Mouse (Mus musculus): ENCODE results near the gene Gm6871.
"Not testable (repeated sequence)": the region's sequence is repeated elsewhere in the genome, so short reads cannot be mapped to it uniquely, and the experiment has no call there.

Gene Gm6871

GRCm38 (mm10) chr7:41573562-41573961, at the start of gene Gm6871:
Gm6871 (minus strand) TSS chr7:41573662.
- DNase-seq (ENCODE audit: inconsistent ontology term), result not testable (repeated sequence)

- DNase-seq (ENCODE audit: inconsistent ontology term), result not testable (repeated sequence)
These were observed 42.8 kb upstream of the Gm6871 start for GRCm38 (mm10) chr7:41616241-41616640.

GRCm38 (mm10) chr7:41611654-41612053, 38.2 kb upstream of the Gm6871 start:
- no peak for DNase-seq (ENCODE audit: inconsistent ontology term)

- DNase-seq (ENCODE audit: inconsistent ontology term), result peak; percentile 17
These were observed 26.6 kb upstream of the Gm6871 start for GRCm38 (mm10) chr7:41599932-41600548.

- peak; percentile 96 for DNase-seq (ENCODE audit: inconsistent ontology term)
These were observed 25.8 kb upstream of the Gm6871 start, which contains the start of gene 2610021A01Rik for GRCm38 (mm10) chr7:41599034-41599813. 2610021A01Rik (plus strand) TSS chr7:41599230.

GRCm38 (mm10) chr7:41598615-41599014, 25.2 kb upstream of the Gm6871 start:
- no peak for DNase-seq (ENCODE audit: inconsistent ontology term)

GRCm38 (mm10) chr7:41587831-41588230, 14.4 kb upstream of the Gm6871 start:
- DNase-seq (ENCODE audit: inconsistent ontology term), result not testable (repeated sequence)

GRCm38 (mm10) chr7:41582028-41582427, 8.6 kb upstream of the Gm6871 start:
- DNase-seq (ENCODE audit: inconsistent ontology term), result no peak

GRCm38 (mm10) chr7:41577956-41578355, 4.5 kb upstream of the Gm6871 start:
- DNase-seq (ENCODE audit: inconsistent ontology term), result no peak

GRCm38 (mm10) chr7:41560681-41561080, 12.8 kb downstream of the Gm6871 start:
- DNase-seq (ENCODE audit: inconsistent ontology term), result no peak

GRCm38 (mm10) chr7:41512672-41513071, 60.8 kb downstream of the Gm6871 start:
- no peak for DNase-seq (ENCODE audit: inconsistent ontology term)

GRCm38 (mm10) chr7:41512207-41512606, 61.3 kb downstream of the Gm6871 start:
- DNase-seq (ENCODE audit: inconsistent ontology term), result no peak

- DNase-seq (ENCODE audit: inconsistent ontology term), result no peak
These were observed 71.1 kb downstream of the Gm6871 start for GRCm38 (mm10) chr7:41502402-41502801.

- peak; percentile 42 for DNase-seq (ENCODE audit: inconsistent ontology term)
These were observed 73.1 kb downstream of the Gm6871 start for GRCm38 (mm10) chr7:41500151-41500934.

- DNase-seq (ENCODE audit: inconsistent ontology term), result peak; percentile 89
These were observed 73.9 kb downstream of the Gm6871 start, which contains the start of the genes Gm20449 and AW146154 for GRCm38 (mm10) chr7:41499389-41500049. Gm20449 (minus strand) TSS chr7:41499417. AW146154 (minus strand) TSS chr7:41499890.

- DNase-seq (ENCODE audit: inconsistent ontology term), result not testable (repeated sequence)
These were observed 74.5 kb downstream of the Gm6871 start for GRCm38 (mm10) chr7:41499018-41499388.

GRCm38 (mm10) chr7:41498464-41498863, 75.0 kb downstream of the Gm6871 start:
- DNase-seq (ENCODE audit: inconsistent ontology term), result not testable (repeated sequence)

GRCm38 (mm10) chr7:41497871-41498270, 75.6 kb downstream of the Gm6871 start:
- no peak for DNase-seq (ENCODE audit: inconsistent ontology term)

All from Muller cell, postnatal 12 days (primary cell).